Mouse (Mus musculus) T-helper 2 cell (primary cell): ENCODE measurements around the gene Gm11084.
"Not testable (repeated sequence)": the region's sequence is repeated elsewhere in the genome, so short reads cannot be mapped to it uniquely, and the experiment has no call there.

Source experiments
- in situ Hi-C: fragments of 300-600 bp; cut with MboI, MseI; formaldehyde crosslinking; loops from one replicate; pipeline ENCODE4 v1.15.1; 2025; ENCODE audit warnings: high pct_unique_total_duplicates

Gm11084 gene

DNA sequence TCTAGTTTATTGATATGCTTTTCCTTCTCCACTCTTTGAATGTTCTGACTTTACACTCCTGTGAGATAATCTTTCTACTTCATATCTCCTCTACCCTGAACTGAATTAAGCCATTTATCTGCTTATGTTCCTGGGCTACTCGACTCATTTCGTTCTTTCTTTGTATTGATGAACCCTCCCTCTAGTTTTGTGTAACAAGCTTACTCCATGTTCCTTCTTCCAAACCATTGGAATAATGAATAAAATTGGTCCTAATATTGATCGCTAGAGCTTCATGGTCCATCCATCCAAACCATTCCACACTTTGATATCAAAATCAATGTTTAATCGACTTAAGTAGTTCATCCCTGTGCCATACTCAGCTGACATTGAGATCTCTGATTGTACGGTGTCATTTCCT is at the start of gene Gm11084:
Gene Gm11084, minus strand, starts transcription at position 101 of the 400 bp plus-strand sequence.
- in situ Hi-C loops: no loop called here

DNA sequence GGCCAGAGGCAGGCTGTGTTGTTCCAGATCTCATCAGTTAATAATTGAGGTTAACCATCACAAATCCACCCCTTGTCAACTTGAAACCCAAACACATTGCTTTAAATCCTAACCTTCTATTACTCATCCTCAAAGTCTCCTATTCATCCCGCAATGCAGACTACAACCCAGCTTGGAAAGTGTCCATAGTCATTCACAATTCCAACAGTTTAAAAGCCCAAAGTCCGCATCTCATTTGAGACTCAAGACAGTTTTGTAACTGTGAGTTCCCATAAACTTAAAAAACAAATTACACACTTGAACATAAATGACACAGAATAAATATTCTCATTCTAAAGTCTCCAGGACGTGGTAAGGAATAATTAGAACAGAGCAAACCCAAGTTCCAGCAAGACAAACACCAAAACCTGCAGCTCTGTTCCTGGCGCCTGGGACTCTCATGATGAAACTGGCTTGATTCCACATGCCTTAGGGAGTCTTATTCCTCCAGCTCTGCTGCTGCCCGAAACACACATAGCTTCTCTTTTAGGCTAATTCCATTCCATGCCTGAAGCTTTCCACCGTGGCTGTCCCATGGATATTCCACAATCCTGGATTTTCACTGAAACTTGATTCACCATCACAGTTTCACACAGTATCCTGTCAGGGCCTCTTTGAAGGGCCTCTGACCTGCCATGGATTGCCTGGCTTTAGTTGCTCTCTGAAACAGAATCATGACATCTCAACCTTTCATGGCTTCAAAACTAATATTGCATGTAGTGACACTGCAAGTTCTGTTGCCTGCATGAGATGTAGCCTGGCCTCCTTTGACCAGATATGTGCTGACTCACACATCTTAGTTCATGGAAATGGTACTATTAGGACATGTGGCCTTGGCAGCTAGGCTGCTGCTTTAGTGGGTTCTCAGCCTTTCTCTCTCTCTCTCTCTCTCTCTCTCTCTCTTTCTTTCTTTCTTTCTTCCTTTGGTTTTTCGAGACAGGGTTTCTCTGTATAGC is 44.8 kb upstream of the Gm11084 start:
- in situ Hi-C loops: no loop called here

DNA sequence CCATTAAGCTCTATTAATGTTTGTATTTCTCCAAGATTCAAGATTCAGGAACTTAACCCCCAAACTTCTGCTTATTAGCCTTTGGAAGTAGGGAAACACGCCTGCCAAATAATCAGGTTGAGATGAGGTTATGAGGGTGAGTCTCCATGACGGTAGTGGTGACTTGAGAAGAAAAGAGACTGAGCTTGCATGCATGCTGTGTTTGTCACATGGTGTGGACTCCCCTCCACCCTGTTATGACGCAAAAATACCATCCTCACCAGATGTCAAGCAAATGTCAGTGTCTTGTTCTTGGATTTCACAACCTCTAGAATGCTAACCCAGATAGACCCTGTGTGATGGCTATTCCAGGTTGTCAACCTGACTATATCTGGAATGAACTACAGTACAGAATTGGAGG is 43.3 kb upstream of the Gm11084 start:
- in situ Hi-C loops: no loop called here

DNA sequence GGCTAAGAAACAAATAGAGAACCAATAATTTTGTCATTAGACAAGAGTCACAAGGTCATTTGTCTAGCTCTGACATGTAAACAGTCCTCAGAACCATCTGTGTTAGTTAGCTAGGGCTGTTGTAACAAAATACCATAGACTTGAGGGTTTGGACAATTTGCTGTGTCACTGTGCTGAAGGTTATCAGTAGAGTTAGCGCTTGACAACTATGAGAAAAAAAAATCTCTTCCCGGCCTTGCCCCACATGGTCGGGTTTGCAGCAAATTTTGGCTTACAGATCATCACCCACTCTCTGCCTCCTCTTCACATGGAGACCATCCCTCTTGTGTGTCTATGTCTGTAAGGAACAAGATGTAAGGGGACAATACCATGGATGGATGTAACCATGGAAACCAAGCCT is 41.5 kb upstream of the Gm11084 start:
- in situ Hi-C loops: no loop called here

DNA sequence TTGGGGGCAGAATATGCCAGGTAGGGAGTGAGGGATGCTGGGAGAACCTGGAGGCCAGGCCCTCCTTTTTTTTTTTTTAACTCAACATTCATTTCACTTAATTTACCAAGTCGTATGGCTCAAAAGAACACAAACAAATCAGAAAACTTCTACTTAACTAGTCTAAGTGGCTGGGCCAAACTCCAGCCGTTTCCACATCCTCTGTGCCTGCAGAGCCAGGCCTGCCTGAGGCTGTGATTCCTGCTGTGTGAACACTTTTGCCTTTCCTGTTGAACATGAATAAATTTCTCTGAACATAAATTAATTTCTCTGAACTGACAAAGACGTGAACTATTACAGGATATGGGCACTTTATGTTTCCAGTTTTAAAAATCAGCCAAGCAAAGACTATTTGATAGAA is 40.6 kb upstream of the Gm11084 start:
- in situ Hi-C loops: no loop called here

DNA sequence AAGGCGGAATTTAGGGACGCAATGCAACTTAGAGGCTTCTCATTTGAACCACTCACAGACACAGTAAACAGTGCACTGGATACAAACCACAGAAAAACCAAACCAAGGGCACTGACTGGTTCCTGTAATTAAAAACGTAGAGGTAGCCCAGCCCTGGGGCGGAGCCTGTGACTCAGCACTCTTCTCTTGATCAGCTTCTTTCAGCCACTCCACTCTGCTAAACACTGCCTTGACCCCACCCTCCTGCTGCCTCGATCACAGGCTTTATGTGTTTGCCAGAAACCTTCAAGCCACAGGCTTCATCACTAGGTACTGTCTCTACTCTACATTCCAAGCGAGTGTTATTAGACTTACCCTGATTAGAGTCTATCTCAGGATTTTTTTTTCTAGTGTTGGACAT is 37.3 kb upstream of the Gm11084 start:
- in situ Hi-C loops: no loop called here

DNA sequence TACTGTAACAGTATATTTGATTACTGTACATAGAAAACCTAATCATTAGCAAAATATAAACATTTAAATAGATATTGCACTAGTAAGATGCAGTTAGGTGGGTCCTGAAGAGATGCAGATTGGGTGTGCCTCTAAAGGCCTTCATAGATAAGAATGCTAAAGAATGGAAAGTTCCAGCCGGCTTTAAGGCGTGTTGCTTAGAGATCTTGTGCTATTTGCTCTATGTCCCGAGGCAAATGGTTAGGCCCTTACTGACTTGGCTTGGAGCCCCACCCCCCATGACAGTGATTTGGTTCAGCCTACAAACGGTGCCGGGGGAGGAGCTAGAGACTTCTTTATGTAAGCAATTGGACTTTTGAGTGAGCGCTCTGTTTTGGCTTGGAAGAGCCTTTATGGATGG is 34.5 kb upstream of the Gm11084 start:
- in situ Hi-C loops: no loop called here

DNA sequence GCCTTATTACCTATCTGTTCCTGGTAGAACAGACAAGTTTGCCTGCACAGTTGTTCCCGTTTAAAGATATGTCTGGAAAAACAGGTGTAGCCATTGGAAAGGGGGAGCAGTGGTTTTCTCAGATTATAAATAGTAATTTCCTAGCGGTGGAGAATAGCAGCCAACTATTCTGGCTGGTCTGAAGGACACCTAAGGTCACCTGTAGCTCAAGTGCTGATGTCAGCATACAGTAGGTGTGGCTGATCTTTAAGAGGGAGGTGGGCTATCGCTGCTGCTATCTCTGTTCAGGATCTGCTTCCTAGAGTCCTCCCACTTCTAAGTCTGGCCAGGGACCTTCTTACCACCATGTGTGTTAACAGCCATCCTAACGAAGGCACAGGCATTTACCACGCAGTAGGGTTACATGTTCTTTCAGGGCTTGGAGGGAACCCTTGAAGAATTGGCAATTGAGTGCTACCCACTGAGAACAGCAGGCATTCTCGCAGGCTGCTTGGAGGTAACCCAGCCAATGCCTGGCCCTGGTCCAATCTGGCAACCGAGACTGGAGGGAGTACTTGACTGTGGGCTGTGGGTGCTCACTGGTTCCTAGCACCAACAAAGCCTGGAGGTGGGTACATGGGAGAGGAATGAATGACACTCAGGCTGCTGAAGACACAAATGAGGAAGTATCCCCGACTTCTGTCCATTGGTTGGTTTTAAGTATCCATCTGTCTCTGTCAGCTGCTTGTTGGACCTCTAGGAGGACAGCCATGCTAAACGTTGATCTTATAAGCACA is 33.0 kb upstream of the Gm11084 start:
- in situ Hi-C loops: no loop called here

DNA sequence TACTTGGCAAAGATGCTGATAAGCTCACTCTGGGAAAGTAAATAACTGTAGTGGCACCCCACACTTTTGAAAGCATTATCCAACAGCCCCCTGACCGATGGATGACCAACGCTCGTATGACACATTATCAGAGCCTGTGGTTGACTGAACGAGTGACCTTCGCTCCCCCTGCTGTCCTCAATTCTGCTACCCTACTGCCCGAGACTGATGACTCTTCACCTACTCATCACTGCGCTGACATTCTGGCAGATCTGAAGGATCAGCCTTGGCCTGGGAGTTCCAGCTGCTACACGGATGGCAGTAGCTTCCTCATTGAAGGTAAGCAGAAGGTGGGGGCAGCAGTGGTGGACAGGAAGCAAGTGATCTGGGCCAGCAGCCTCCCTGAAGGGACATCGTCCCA is 27.5 kb upstream of the Gm11084 start:
- in situ Hi-C loops: not testable (repeated sequence)

DNA sequence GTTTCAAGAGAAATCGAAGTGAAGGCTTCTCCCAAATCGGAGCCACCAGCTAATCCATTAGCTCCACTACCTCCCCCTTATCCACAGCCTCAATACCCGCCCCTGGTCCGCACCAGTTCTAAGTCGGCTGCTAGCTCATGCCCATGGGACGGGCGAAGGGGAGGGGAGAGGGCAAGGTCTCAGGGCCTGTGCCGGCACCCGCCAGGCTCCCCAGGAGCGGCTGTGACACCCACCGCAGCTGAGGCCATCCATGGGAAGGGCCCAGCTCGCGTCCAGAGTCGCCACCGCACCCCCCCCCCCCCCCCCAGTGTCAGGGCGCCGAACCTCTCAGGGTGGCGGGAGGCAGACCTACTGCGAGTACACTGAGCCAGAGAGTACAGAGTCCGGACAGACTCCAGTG is 26.1 kb upstream of the Gm11084 start:
- in situ Hi-C loops: no loop called here

DNA sequence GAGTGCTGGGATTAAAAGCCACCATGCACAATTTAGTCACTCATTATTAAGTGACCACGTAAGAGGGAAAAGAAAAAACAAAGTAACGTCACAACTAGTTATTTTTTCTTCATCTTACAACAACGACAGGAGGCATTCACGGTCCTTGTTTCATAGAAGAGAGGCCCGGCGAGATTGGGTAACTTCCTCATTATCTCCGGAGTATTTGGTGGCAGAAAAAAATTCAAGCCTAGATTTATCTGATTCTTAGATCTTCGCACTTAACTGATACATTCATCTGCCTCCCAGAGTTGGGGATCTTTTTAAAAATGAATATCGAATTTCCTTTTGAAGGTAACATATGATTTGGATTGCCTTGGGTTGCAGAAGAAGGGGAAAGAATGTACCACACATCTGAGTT is 21.0 kb upstream of the Gm11084 start:
- in situ Hi-C loops: no loop called here

DNA sequence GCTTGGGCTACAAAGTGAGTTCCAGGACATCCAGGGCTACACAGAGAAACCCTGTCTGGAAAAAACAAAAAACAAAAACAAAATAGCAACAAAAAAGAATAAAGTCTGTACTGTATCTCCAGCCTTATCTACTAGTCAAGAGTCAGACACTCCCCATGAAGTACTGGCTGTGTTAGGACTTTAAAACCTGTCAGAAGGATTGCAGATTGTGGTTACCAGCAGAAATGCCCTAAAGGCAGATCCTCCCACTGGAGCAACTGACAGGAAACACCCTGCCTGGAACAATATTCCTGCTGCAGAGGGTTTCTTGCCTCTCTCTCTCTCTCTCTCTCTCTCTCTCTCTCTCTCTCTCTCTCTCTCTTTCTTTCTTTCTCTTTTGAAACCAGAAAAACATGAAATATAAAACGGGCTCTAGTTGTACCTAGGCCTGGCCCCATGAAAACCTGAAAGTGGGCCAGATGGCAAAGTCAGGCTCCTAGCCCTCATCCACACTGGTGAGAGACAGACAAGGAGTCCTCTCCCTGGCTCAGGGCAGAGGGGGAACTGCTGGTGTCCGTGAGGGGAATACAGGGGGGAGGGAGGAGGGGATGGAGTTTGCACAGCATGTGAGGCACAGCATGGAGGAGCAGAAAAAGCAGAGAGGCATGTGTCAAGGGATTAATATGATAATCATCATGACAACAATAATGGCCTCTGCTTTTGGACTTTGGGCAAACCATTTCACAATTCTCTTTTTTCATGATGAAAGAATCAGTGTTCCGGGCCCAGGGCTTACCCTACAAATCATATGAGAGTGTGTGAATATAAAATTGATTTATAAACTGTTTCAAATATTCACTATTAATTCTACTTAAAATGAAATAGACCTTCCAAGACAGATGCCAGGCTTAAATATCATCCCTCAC is 19.3 kb upstream of the Gm11084 start:
- in situ Hi-C loops: no loop called here

DNA sequence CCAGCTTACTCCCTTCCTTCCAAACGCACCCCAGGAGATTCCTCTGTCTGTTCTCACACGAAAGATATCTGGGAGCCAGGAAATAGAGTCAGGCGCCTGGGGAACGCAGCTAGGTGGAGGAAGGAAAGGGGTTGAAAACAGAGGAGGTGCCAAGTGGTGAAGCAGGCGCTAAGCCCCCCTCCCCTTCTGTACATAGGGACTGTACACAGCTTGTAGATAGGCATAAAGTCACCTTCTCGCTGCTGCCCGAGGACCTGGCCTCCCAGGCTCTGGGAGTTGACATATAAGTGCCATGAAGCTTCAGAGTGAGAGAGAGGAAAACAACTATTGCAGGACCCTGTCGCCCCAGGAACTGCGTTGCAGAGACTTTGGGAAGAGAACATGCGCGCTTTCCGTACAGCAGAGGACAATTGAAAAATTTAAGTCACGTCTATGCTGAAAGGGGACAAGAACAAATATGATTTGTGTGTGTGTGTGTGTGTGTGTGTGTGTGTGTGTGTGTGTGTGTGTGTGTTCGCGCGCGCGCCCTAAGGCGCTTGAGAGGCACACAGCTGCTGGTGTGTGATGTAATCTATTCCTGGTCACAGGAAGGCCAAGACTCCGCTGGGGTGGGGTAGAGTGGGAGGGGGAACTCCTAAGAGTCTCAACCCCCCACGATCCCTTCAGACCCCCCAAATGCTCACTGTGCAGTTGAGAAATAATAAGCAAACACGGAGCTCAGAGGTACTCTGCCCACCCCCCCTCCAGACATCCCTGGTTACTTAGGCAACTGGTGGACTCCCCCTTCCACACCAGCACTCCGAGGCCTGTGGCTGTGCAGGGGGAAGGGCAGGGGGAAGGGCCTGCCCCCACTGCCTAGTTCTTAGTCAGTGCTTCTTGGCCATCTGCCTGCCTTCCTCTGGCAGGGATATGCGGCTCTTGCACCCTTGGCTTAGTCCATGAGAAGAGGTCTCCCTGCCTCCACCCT is 17.5 kb upstream of the Gm11084 start:
- in situ Hi-C loops: no loop called here

DNA sequence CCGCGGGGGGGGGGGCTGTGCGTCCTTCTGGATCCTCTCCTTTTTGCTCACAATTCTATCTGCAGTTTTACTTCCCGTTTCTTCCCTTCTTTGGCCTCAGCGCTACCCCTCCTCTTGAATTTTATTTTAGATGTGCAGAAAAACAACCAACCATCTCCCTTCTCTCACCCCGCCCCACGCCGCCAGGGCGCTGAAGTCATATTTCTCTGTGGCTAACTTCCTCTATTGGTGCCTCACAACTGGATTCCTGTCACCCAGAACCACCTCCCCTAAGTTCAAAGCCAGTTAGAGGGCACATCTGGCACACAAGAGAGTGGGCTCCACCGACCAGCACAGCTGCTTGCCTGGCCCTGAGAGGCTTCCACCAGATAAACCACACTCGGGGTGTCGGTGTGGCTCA is 16.5 kb upstream of the Gm11084 start:
- in situ Hi-C loops: no loop called here

DNA sequence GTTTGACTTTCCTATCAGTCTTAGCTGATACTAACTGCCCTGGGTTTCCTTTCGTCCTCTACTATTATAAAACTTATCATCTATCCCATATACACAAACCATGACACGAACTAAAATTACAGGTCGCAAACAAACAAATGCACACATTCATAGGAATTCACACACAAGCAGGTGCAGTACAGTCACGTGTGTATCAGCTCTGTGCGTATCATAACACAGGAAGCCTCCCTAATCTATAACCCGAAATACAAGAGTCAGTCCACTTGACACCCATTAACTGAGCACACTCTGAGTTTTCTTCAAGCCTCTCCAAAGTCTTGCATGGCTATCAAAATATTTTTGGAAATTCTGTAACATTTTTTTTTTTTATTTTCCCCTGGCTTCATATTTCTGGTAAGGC is 15.9 kb upstream of the Gm11084 start:
- in situ Hi-C loops: no loop called here

DNA sequence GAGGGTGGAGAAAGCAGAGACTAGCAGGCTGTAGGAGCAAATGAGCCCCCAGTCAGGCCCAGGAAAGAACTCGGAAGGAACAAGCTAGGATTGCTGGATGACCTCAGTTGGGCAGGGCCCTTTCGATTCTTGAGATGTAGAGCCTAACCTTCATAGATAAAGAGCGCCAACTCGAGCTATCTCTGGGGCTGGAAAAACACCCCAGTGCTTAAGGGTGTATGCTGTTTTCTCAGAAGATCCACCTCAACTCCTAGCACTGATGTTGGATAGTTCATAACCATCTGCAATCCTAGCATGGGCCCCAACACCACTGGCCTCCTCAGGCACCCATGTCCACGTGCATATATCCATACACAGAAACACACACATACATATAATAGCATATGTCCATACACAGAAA is 15.5 kb upstream of the Gm11084 start:
- in situ Hi-C loops: no loop called here

DNA sequence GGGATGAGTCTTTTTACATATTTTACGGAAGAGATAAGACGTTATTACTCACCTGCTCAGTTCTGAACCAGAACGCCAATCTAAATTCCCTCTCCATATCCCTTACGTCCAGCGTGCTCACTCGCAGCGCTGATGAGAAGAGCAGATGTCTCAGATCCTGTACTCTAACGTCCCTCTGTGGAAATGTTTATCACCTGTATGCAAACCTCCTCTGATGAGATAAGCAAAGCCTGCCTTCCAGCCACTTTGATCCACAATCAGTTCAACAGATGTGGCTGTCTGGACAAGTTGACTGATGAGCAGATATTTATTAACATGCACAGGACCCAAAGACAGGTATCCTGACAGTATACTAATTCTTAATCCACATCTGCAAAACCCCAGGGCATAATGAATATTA is 13.7 kb upstream of the Gm11084 start:
- in situ Hi-C loops: no loop called here

DNA sequence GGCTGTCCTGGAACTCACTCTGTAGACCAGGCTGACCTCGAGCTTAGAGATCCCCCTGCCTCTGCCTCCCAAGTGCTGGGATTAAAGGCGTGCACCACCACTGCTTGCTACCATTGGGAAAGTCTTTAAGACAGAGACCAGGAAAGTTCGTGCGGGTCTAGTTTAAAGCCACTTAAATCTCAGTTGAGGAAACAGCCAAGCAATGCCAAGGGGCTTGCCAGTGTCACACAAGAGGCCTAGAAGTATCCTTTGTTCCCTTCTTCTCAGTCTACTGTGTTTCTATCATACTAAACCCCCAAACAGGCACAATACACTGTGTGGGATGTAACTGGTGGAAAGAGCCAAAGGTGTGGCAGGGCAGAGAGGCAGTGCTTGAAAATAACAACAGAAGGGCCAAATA is 11.1 kb upstream of the Gm11084 start:
- in situ Hi-C loops: no loop called here

DNA sequence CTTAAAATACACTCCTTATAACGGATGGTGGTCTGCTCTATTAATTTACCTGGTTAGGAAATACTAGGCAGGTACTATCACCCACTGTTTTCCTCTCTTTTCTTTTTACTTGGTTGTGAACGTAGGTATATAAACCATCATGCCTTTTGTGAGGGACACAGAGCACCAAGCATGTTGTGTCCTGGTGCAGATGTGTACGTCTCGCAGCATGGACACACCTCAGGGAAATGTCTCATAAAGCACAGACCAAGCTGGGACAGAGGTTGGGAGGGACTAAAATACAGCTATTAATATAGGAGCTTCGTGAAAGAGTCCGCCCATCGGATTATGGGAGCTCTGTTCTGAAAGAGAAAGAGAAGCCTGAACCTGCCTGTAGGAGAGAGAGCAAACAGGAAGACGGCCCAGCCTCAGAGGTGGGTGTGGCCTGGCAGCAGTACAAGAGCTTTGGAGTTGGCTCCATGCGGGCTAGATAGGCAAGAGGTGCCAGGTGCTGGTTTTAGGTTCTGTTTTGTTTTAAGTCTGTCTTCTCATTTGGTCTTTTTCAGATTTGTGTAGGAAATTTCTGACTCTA is 10.4 kb upstream of the Gm11084 start:
- in situ Hi-C loops: no loop called here
